Mouse (Mus musculus) ZHBTc4 (cell line): ENCODE data around the gene Ubap2.
A peak's percentile ranks its signal among the peaks of the same experiment; 100 is the strongest.

ENCODE experiments used
- DNase-seq: peaks from one replicate; pipeline ENCODE4 v3.0.0-alpha.2; 2011; ENCODE audit warnings: low read depth, low spot score

Gene Ubap2

DNA sequence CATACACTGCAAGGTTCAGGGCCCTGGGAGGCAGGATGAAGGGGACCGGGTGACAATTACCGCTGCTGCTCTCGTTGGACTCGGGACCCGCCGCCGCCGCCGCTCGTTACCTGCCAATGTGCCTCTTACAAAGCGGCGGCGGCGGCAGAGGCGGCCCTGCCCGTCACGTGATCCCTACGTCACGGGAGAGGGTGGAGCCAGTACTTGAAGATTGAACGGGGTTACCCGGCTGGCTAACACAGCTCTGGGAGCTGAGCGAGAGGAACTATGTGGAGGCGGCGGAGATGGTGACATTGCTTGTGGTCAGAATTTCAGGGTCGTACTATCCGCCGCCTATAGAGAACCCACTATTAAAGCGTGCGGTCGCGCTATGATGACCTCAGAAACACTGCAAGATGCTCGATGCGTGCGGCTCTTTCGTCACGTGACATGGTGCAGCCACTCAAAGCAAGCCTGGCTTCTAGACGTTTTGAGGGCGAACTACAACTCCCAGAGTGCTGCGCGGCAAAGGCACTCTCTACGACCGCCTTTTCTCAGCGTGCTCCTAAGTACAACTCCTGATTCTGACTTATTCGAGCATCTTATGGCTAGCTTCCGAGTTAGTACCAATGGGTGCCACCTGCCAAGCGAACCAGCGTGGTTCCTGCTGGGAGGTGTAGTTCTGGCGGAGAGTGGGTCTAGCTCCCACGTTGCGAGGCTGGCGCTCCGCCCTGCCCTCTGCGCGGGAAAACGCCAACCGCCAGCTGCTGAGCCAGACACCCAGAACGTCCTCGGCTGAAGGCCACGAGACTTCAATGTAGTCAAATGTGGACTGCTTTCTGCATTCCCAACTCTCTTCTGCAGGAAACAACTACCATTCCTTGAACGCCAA is at the start of gene Ubap2:
Gene Ubap2, minus strand, starts transcription at position 165 of the 871 bp plus-strand sequence.
- peak; percentile 99 for DNase-seq

- DNase-seq: no peak
Observed at GRCm38 (mm10) chr4:41320971-41321370, 46.0 kb upstream of the Ubap2 start.

GRCm38 (mm10) chr4:41318267-41318666 is 43.3 kb upstream of the Ubap2 start:
- no peak for DNase-seq

GRCm38 (mm10) chr4:41315173-41315572 is 40.2 kb upstream of the Ubap2 start:
- no peak for DNase-seq

- DNase-seq: peak; percentile 99
Observed at GRCm38 (mm10) chr4:41314141-41315129, 39.5 kb upstream of the Ubap2 start, which contains the start of gene Dcaf12. Gene Dcaf12, minus strand, starts transcription at chr4:41314889.

DNA sequence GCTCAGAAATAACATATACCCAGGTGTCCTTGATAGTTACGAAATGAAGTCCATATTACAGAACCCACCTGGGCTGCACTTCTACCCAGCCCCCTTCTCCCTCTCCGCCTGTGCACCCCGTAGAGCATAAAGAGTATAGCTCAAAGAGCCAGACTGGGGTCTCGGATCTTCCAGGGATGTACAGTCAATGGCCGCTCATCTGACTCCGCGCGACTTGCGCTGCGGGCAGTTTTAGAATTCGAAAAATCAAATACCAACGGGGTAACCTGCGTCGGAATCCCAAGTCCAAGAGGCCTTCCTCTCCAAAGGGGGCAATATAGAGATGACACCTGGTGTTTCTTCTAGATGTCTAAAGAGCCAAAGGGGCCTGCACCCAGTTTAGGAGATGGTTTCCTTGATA is 38.8 kb upstream of the Ubap2 start:
- DNase-seq: no peak

DNA sequence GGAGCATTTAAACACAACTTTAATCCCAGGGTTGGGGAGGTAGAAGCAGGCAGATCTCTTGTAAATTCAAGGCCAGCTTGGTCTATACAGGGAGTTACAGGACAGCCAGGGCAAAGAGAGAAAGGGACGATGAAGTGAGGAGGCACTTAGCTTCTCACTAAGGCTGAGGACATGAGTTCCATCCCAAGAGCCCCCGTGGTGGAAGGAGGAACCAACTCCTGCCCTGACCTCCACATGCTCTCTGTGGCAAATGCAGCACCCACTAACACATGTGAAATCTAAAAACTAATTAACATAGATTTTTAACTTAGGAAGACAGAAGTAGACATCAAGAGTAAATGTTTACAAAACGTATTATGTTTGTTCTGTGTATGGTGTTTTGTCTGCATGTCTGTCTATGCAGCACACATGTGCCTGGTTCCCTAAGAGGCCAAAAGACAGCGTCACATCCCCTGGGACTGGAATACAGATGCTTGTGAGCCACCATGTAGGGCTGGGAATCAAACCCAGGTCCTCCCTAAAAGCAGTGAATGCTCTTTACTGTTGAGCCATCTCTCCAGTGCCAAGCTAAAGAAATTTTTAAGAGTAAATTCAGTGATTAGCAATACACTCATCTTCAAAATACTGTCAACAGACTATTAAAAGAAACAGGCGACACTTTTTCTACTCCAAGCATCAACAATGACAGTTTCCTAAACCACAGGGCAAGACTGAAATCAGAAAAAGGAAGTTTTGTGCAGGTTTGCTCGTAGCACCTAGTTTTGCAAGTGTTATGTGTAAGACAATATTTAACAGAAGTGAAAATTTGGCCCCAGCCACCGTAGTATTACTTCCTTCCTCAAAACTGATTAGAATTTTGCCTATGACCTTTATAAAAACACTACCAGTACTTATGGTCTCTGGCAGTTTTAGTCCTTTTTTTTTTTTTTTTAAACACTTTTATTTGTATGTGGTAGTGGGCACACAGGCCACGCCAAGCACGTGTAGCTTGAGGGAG is 35.9 kb upstream of the Ubap2 start:
- no peak for DNase-seq

GRCm38 (mm10) chr4:41307406-41307805 is 32.5 kb upstream of the Ubap2 start:
- peak; percentile 60 for DNase-seq

- DNase-seq: no peak
Observed at GRCm38 (mm10) chr4:41304302-41304701, 29.4 kb upstream of the Ubap2 start.

DNA sequence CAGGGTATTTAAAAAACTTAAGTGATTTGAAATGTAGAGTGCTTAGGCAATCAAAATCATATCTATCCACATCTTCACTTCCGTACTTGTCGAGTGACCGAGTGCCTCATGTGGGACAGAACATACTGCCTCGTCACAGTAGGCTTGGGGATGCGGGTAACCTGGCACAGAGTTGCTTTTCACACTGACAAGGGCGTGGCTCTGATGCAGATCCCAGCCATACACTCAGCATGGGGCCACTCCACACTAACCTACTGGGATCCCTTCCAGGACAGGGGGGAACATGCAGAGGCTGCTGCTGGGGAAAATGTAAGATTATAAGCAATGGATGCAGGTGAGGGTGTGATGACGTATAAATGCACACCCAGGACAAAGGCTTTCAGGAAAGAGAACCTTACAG is 28.7 kb upstream of the Ubap2 start:
- peak; percentile 55 for DNase-seq

- DNase-seq: no peak
Observed at GRCm38 (mm10) chr4:41298976-41299375, 24.0 kb upstream of the Ubap2 start.

DNA sequence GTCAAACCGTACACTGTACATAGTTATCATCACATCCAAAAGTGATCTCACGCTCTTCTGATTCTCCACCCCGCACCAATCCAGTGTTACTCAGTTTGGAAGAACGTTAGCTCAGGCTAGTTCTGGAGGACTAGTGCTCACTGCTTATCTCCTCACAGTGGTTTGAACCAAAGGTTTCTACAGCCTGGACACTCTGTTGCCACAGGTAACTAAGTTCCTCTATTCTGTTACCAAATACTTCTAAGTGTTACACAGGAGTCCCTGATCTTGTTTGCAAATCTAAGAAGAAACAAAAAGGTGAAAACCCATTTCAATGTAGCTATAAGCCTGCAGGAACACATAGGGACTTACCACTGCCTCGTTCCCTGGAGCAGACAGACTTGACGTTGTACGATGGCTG is 21.0 kb upstream of the Ubap2 start:
- no peak for DNase-seq

DNA sequence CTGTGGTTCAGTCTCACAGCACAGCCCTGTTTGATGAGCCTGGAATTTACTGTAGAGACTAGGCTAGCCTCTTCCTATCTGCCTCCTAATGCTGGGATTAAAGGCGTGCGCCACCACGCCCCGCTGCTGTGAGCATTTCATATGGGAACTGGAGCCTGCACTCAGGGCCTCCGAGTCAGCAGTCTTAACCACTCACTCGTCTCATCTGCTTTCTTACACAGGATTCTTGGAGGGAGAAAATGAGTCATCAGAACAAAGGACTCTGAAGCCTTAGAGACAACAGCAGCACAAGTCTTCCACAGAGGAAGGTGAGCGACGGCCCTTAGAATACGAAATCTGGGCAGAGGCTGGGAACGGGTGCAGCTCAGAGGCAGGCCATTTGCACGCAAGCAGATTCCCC is 20.6 kb upstream of the Ubap2 start:
- peak; percentile 31 for DNase-seq

DNA sequence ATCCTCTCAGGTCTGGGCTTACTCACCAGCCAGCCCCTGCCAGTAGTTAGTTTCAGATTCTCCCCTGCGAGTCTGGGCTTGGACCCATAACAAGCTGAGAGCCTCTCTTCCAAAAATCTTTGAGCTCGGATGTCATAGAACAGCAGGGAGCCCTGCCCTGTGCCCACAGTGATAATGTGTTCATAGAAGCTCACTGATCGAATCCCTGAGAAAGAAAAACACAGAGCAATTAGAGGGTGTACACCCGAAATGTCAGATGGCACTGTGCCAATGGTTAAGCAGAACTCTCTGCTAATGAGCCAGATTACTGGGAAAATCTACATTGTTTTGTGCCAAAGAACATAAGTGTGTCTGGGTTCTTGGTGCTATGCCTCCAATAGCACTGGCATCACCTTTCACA is 19.0 kb upstream of the Ubap2 start:
- no peak for DNase-seq

DNA sequence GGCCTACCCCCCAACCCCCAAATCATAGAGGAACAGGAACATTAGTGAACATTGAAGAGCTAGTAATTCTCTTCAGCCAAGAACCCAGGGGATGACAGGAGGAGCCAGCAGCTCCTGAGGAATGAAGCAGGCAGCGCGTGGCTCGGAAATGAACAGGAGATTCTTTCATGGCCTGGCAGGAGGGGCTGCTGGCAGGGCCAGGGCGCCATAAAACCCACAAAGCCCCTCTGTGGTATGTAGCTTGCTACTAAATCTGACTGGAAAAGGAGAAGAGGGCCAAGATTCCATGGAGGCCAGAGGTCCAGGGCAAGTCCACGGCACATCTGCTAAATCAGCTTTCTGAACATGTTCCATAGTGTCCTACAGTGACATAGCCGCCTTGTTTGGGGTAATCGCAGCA is 14.9 kb upstream of the Ubap2 start:
- no peak for DNase-seq

DNA sequence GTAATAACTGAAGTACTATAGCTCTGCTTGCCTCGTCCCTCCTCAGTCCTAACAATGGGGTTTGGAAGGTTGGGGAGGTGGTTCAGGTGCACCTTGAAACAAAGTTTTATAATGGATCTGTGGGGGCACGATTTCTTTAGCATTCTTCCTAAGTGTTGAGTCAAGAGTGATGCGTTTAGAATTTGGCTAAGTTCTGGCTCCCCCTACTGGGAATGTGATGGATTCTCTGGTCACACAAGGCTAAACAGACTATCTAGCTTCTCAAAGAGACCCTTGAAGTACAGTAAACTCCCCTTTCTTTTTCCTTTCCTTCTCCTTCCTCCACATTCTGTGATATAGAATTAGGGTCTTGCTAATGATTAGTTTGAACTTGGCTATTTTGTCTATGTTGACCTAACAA is 11.5 kb upstream of the Ubap2 start:
- peak; percentile 74 for DNase-seq

DNA sequence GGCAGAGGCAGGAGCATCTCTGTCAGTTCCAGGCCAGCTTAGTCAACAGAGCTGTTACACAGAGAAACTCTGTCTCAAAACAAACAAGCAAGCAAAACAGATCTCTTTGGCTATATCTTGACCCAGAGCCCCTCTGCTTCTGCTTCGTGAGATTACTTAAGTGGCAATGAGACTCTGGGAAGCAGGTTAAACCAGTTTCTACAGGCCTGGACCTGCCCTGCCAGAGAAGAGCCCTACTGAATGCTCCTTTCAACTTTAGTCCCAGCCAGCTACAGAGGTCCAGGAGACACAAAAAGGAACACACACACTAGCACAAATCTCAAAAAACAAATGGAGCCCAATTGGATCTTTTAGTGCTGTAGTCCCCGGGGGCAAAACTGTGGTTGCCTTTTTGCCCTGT is 9.1 kb upstream of the Ubap2 start:
- peak; percentile 73 for DNase-seq

GRCm38 (mm10) chr4:41275927-41276326 is 983 bp upstream of the Ubap2 start:
- no peak for DNase-seq

- DNase-seq: peak; percentile 86
Observed at GRCm38 (mm10) chr4:41274377-41274979, 466 bp downstream of the Ubap2 start.

DNA sequence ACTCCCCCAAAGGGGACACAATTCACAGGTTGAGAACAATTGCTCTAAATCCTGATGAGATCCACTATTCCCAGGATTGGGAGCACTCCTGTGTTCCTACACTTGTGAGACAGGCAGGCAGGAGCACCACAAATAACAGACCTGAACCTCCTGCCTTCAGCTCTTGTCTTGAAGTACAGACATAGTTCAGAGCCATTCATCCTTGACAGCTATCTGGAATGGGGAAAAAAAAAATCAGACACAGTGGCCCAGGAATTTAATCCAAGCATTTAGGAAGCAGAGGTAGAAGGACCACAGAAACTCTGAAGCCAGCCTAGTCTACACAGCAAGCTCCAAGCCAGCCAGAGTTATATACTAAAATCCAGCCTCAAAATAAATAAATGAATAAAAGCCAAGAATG is 6.8 kb downstream of the Ubap2 start:
- DNase-seq: no peak

DNA sequence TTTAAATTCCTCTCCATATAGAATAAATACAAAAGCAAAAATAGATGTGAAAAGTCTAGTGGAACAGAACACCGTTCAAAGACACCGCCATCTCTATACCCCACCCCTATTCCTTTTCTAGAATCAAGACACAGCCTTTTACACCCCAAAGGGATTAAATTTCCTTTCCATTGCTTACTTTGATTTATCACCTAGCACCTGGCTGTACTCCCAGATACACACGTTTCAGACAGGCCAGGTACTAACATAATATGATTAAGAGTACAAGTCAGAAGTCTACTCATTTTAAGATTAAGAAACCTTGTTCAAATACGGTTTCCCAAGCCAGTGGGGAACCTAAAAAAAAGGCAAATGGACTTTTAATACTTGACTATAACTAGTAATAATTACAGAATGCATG is 8.6 kb downstream of the Ubap2 start:
- no peak for DNase-seq
